Mouse (Mus musculus): Measurements from ENCODE around the gene Kctd11.

The Kctd11 gene

GRCm38 (mm10) chr11:69855347-69855746, 25.9 kb downstream of the Kctd11 start:
- in situ Hi-C loops (cut with MboI; ENCODE audit: unreplicated experiment in 2 of 2): no loop called here

GRCm38 (mm10) chr11:69854680-69855079, 26.5 kb downstream of the Kctd11 start:
- in situ Hi-C loops (cut with MboI; ENCODE audit: unreplicated experiment in 2 of 2): no loop called here

DNA sequence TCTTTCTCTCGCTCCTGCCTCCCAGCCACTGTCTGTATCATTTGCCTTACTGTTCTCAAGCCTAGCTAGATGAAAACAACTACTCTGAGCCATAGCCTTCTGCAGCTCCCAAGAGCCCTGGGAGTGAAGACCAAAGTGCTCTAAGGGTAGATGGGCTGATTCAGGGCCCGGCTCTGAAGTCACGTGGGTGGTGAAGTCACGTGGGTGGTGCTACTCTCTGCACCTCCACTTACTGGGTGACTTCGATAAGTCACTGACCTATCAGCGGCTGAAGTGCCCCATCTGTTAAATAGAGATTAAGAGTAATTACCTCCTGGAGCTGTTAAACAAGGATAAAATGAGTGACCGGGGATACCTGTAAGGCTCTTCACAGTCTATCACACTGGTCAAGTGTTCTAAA, 27.2 kb downstream of the Kctd11 start:
- in situ Hi-C loops (cut with MboI; ENCODE audit: unreplicated experiment in 2 of 2): no loop called here

GRCm38 (mm10) chr11:69850754-69851153, 30.5 kb downstream of the Kctd11 start:
- in situ Hi-C loops (cut with MboI; ENCODE audit: unreplicated experiment in 2 of 2): no loop called here

DNA sequence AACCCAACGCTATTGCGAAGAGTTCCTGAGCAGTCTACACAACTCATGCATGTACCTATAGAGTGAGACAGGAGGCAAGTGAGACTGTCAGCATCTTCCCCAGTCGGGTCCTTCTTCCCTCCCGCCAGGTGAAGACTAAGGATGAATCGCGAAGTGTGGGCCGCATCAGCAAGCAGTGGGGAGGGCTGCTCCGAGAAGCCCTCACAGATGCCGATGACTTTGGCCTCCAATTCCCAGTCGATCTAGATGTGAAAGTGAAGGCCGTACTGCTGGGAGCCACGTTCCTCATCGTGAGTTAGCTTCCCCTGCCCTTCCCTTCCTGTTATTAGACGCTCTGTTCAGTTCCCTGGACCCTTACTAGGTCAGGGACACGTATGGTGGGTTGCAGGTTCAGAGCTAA, 31.3 kb downstream of the Kctd11 start:
- in situ Hi-C loops (cut with MboI; ENCODE audit: unreplicated experiment in 2 of 2): no loop called here

GRCm38 (mm10) chr11:69849128-69849527, 32.1 kb downstream of the Kctd11 start:
- in situ Hi-C loops (cut with MboI; ENCODE audit: unreplicated experiment in 2 of 2): no loop called here

DNA sequence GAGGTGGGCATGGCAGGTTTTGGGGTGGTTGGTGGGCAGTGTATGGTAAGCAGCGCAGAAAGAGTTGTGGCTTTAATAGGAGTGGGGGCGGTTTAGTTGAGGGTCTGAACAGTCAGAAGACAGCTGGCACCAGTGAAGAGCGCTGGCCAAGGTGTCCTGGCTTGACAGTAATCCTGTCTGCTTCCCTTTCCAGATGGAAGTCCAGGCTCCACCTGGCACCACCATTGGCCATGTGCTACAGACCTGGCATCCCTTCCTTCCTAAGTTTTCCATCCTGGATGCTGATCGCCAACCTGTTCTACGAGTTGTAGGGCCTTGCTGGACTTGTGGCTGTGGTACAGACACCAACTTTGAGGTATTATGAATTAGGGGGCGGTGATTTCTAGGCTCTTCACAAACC, 33.2 kb downstream of the Kctd11 start:
- in situ Hi-C loops (cut with MboI; ENCODE audit: unreplicated experiment in 2 of 2): no loop called here

- in situ Hi-C loops (cut with MboI; ENCODE audit: unreplicated experiment in 2 of 2): no loop called here
Measured at GRCm38 (mm10) chr11:69846738-69847688, 34.2 kb downstream of the Kctd11 start.

GRCm38 (mm10) chr11:69846198-69846680, 35.0 kb downstream of the Kctd11 start, which contains the start of gene Plscr3:
TSS of gene Plscr3 (plus strand) at chr11:69846376.
- in situ Hi-C loops (cut with MboI; ENCODE audit: unreplicated experiment in 2 of 2): no loop called here

GRCm38 (mm10) chr11:69838714-69839104, 42.5 kb downstream of the Kctd11 start:
- in situ Hi-C loops (cut with MboI; ENCODE audit: unreplicated experiment in 2 of 2): no loop called here

- in situ Hi-C loops (cut with MboI; ENCODE audit: unreplicated experiment in 2 of 2): no loop called here
Measured at GRCm38 (mm10) chr11:69837952-69838713, 43.1 kb downstream of the Kctd11 start, which contains the start of gene Tmem256. TSS of gene Tmem256 (plus strand) at chr11:69838514.

- in situ Hi-C loops (cut with MboI; ENCODE audit: unreplicated experiment in 2 of 2): no loop called here
Measured at GRCm38 (mm10) chr11:69837604-69837951, 43.6 kb downstream of the Kctd11 start, which contains the start of gene Nlgn2. TSS of gene Nlgn2 (minus strand) at chr11:69837784.

DNA sequence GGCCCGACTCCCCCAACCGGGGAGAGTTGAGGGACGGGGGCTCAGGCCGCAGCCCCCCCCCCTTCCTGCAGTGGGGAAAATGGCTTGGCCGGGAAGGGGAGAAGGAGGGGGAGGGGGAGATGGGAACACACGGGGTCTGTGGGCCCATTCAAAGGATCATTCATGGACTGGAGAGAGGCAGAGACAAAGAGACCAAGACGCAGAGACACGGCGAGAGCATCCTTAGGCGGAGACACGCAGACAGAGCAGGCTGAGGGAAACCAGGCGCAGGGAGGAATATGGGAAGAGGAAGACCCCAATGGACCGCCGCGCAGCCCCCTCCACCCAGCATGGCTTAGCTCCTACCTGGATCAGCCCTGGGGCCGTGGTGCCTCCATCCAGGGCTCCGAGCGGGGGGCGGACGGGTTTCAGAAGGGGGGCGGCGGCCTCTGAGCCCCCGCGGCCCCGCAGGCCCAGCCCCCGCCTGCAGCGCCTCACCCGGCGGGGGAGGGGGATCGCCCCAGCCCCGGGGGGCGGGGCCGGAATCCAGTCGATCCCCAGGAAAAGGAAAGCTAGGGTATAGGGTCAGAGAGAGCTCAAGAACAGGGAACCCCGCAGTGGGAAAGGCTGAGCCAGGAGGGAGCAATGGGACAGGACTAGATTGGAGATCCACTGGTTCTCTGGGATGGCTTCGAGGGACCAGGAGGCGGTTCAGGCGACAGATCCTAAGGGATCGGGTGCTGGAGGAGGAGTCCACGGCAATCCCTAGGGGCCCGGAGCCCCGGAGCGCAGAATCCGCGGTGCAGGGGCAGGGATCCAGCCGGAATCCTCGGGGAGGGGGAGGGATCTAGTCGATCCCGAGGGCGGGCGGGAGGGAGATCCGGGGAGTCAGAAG, 44.3 kb downstream of the Kctd11 start:
- in situ Hi-C loops (cut with MboI; ENCODE audit: unreplicated experiment in 2 of 2): no loop called here

DNA sequence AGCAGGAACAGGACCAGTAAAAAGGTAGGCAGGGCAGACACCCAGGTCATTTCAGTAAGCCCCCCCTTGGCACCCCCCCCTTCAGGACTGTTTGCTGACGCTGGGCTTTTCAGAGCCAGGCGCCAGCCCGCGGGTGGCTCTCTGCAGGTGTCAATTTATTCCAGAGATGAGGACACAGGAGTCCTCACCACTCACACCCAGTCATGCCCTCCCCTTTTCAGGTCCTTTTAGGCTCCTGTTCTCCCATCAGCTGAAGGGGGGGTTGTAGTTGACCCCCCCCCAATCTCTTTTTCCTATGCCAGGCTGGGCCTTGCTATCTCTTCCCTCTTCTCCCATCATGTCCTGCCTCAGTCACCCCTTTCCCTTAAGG, 45.3 kb downstream of the Kctd11 start:
- in situ Hi-C loops (cut with MboI; ENCODE audit: unreplicated experiment in 2 of 2): no loop called here

DNA sequence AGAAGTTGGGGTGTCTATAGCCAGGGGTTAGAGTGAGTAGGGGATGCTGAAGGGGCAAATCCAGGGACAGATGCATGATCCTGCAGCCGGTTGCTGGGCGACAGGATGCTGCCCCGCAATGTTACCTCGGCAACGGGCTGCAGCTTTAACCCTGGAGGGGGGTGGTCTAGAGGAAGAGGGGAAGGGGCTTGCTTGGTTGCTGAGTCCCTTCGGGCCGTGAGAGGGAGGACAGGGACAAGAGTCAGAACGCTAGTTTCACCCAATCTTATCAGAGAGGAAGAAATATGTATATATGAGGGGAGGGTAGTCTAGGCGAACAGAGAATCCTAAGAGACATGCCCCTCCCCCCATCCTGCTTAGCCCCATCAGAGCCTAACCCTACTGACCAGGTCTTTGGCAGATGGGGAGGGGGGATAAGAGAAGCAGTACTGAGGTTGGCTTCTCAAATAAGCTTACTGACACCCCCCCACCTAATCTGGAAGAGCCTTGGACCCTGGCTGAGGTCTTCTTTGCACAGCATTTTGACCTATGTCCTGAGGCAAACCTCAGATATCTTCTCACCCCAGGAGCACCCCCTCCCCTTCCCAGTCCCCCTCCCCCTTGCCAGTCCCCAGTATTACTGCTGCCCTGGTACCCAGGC, 45.8 kb downstream of the Kctd11 start:
- in situ Hi-C loops (cut with MboI; ENCODE audit: unreplicated experiment in 2 of 2): no loop called here

- in situ Hi-C loops (cut with MboI; ENCODE audit: unreplicated experiment in 2 of 2): no loop called here
Measured at GRCm38 (mm10) chr11:69834001-69834549, 47.1 kb downstream of the Kctd11 start.

- in situ Hi-C loops (cut with MboI; ENCODE audit: unreplicated experiment in 2 of 2): no loop called here
Measured at GRCm38 (mm10) chr11:69833554-69833953, 47.7 kb downstream of the Kctd11 start.

DNA sequence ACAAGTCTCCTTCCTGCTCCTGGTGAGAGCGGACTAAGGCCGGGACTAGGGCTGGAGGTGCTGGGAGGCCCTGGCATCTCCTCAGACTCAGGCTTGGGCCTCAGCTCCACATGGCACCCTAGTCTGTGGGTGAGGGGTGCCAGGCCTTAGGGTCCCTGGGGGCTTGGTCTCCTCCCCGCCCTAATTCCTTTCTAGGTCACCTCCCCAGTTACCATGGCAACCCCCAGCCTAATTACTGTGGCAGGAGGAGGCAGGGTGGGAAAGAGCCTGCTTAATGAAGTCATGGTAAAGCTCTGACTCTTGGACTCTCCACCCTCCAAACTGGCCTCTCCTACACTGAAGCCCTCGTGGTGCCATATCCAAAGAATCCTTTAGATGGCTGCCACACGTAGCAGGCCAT, 52.4 kb downstream of the Kctd11 start:
- in situ Hi-C loops (cut with MboI; ENCODE audit: unreplicated experiment in 2 of 2): no loop called here

All from v-Abl transformed pro-B cells (cell line).